Mouse (Mus musculus) MEL (cell line): ENCODE measurements around the gene Cntn4. TPM values are rescaled to one million over a fixed set of nuclear protein-coding genes. Genes with fewer than 3 reads are reported as not detected.

Experiments used
- DNase-seq: peaks from one replicate; pipeline ENCODE4 v3.0.0; 2011; ENCODE audit warnings: low read depth, low spot score
- H3K27ac ChIP-seq: 2 replicates; pipeline ENCODE4 v1.5.1; 2012; ENCODE audit warnings: low read depth, mild to moderate bottlenecking, control low read depth, low read length, moderate library complexity; ENCODE audit not compliant: control insufficient read depth
- H3K27me3 ChIP-seq, 2 experiments: fragments of 150-350 bp in 1 of 2; sonication (generic) in 1 of 2; 2 replicates each; pipeline ENCODE4 v1.6.1; 2012; ENCODE audit warnings: low read length in 2 of 2, mild to moderate bottlenecking in 2 of 2, improper control_type of control experiment in 1 of 2, moderate library complexity in 1 of 2; ENCODE audit not compliant: insufficient read depth in 2 of 2, control insufficient read depth in 1 of 2
- H3K36me3 ChIP-seq, 2 experiments: 2 replicates each; pipeline ENCODE4 v1.6.1; 2012 to 2014; ENCODE audit warnings: low read length in 2 of 2, improper control_type of control experiment in 1 of 2, inconsistent platforms in 1 of 2, mild to moderate bottlenecking in 1 of 2; ENCODE audit not compliant: insufficient read depth in 2 of 2, control insufficient read depth in 1 of 2
- H3K4me1 ChIP-seq, 2 experiments: fragments of 150-350 bp in 1 of 2; sonication (generic) in 1 of 2; 2 replicates each; pipeline ENCODE4 v1.6.1; 2012; ENCODE audit warnings: low read length in 2 of 2, improper control_type of control experiment in 1 of 2, mild to moderate bottlenecking in 1 of 2; ENCODE audit not compliant: insufficient read depth in 2 of 2, control insufficient read depth in 1 of 2
- H3K4me3 ChIP-seq, 2 experiments: fragments of 150-350 bp in 1 of 2; sonication (generic) in 1 of 2; 2 replicates each; pipeline ENCODE4 v1.5.1; 2012; ENCODE audit warnings: low read depth in 2 of 2, low read length in 2 of 2, mild to moderate bottlenecking in 2 of 2, moderate library complexity in 2 of 2, control low read depth in 1 of 2, improper control_type of control experiment in 1 of 2; ENCODE audit not compliant: control insufficient read depth in 1 of 2, insufficient read depth in 1 of 2
- H3K79me2 ChIP-seq: 2 replicates; pipeline ENCODE4 v1.6.1; 2012; ENCODE audit warnings: mild to moderate bottlenecking, low read length, moderate library complexity; ENCODE audit not compliant: control insufficient read depth, poor library complexity, insufficient read depth
- H3K9ac ChIP-seq: 2 replicates; pipeline ENCODE4 v1.6.1; 2012; ENCODE audit warnings: low read depth, mild to moderate bottlenecking, control low read depth, low read length, moderate library complexity; ENCODE audit not compliant: control insufficient read depth, poor library complexity, severe bottlenecking
- H3K9me3 ChIP-seq: fragments of 150-350 bp; sonication (generic); replicated peaks from 2 replicates; pipeline ENCODE4 v1.6.1; 2012; ENCODE audit warnings: mild to moderate bottlenecking, low read length, improper control_type of control experiment, moderate library complexity; ENCODE audit not compliant: insufficient read depth
- BHLHE40 ChIP-seq: IDR thresholded peaks from 2 replicates; pipeline ENCODE4 v1.6.1; 2012; ENCODE audit warnings: low read depth, mild to moderate bottlenecking, inconsistent platforms, low read length, improper control_type of control experiment, borderline replicate concordance
- CHD1 ChIP-seq: IDR thresholded peaks from 2 replicates; pipeline ENCODE4 v1.6.1; 2012; ENCODE audit warnings: low read depth, mild to moderate bottlenecking, inconsistent platforms, low read length, improper control_type of control experiment
- CHD2 ChIP-seq: IDR thresholded peaks from 2 replicates; pipeline ENCODE4 v1.6.1; 2011; ENCODE audit warnings: low read length, improper control_type of control experiment
- ELF1 ChIP-seq: IDR thresholded peaks from 2 replicates; pipeline ENCODE4 v1.6.1; 2014; ENCODE audit warnings: low read depth, mild to moderate bottlenecking, inconsistent platforms, low read length, improper control_type of control experiment, moderate library complexity
- GATA1 ChIP-seq: IDR thresholded peaks from 2 replicates; pipeline ENCODE4 v1.6.1; 2011; ENCODE audit warnings: low read depth, low read length, improper control_type of control experiment
- JUND ChIP-seq: IDR thresholded peaks from 2 replicates; pipeline ENCODE4 v1.6.1; 2011; ENCODE audit warnings: low read depth, mild to moderate bottlenecking, improper control_type of control experiment, low read length
- KAT2A ChIP-seq: conservative IDR thresholded peaks from 2 replicates; pipeline ENCODE4 v1.6.1; 2012; ENCODE audit warnings: low read depth, low read length, improper control_type of control experiment, inconsistent platforms
- MAFK ChIP-seq: IDR thresholded peaks from 2 replicates; pipeline ENCODE4 v1.6.1; 2011; ENCODE audit warnings: low read depth, mild to moderate bottlenecking, low read length, improper control_type of control experiment, borderline replicate concordance
- MAZ ChIP-seq: IDR thresholded peaks from 2 replicates; pipeline ENCODE4 v1.6.1; 2012; ENCODE audit warnings: low read depth, mild to moderate bottlenecking, inconsistent platforms, low read length, improper control_type of control experiment
- MXI1 ChIP-seq: IDR thresholded peaks from 2 replicates; pipeline ENCODE4 v1.6.1; 2011; ENCODE audit warnings: mild to moderate bottlenecking, low read depth, low read length, improper control_type of control experiment
- MYB ChIP-seq: IDR thresholded peaks from 2 replicates; pipeline ENCODE4 v1.6.1; 2011; ENCODE audit warnings: mild to moderate bottlenecking, low read depth, low read length, improper control_type of control experiment
- MYC ChIP-seq: IDR thresholded peaks from 2 replicates; pipeline ENCODE4 v1.6.1; 2011; ENCODE audit warnings: low read depth, mild to moderate bottlenecking, low read length, improper control_type of control experiment, moderate library complexity
- NELFE ChIP-seq: IDR thresholded peaks from 2 replicates; pipeline ENCODE4 v1.6.1; 2011; ENCODE audit warnings: low read depth, low read length, improper control_type of control experiment
- NRF1 ChIP-seq: IDR thresholded peaks from 2 replicates; pipeline ENCODE4 v1.6.1; 2014; ENCODE audit warnings: low read depth, mild to moderate bottlenecking, inconsistent platforms, low read length, improper control_type of control experiment, moderate library complexity; ENCODE audit not compliant: poor library complexity, insufficient read depth, severe bottlenecking
- POLR2AphosphoS2 ChIP-seq: IDR thresholded peaks from 2 replicates; pipeline ENCODE4 v1.6.1; 2011; ENCODE audit warnings: low read length, improper control_type of control experiment
- POLR2AphosphoS5 ChIP-seq: IDR thresholded peaks from 2 replicates; pipeline ENCODE4 v1.6.1; 2012; ENCODE audit warnings: low read depth, borderline replicate concordance, mild to moderate bottlenecking, inconsistent platforms, low read length, moderate library complexity, mixed read lengths
- RAD21 ChIP-seq: IDR thresholded peaks from 2 replicates; pipeline ENCODE4 v1.6.1; 2011; ENCODE audit warnings: mild to moderate bottlenecking, low read depth, low read length, improper control_type of control experiment
- RCOR1 ChIP-seq: IDR thresholded peaks from 2 replicates; pipeline ENCODE4 v1.6.1; 2012; ENCODE audit warnings: low read depth, mild to moderate bottlenecking, inconsistent platforms, low read length, improper control_type of control experiment
- SIN3A ChIP-seq: IDR thresholded peaks from 2 replicates; pipeline ENCODE4 v1.6.1; 2012; ENCODE audit warnings: low read length, improper control_type of control experiment, inconsistent platforms
- SMC3 ChIP-seq: IDR thresholded peaks from 2 replicates; pipeline ENCODE4 v1.6.1; 2011; ENCODE audit warnings: low read depth, low read length, improper control_type of control experiment
- TAL1 ChIP-seq: IDR thresholded peaks from 2 replicates; pipeline ENCODE4 v1.6.1; 2012; ENCODE audit warnings: mild to moderate bottlenecking, inconsistent platforms, low read length, moderate library complexity, mixed read lengths
- TBP ChIP-seq: IDR thresholded peaks from 2 replicates; pipeline ENCODE4 v1.8.0; 2011; ENCODE audit warnings: low read depth, low read length, improper control_type of control experiment
- TCF12 ChIP-seq: IDR thresholded peaks from 2 replicates; pipeline ENCODE4 v1.6.1; 2014; ENCODE audit warnings: low read depth, mild to moderate bottlenecking, inconsistent platforms, low read length, improper control_type of control experiment, moderate library complexity
- USF1 ChIP-seq: IDR thresholded peaks from 2 replicates; pipeline ENCODE4 v1.6.1; 2014; ENCODE audit warnings: low read depth, mild to moderate bottlenecking, inconsistent platforms, low read length, improper control_type of control experiment, moderate library complexity
- USF2 ChIP-seq, 2 experiments: IDR thresholded peaks; 2 replicates each; pipeline ENCODE4 v1.6.1; 2011 to 2012; ENCODE audit warnings: improper control_type of control experiment in 2 of 2, low read length in 2 of 2, borderline replicate concordance in 1 of 2, inconsistent platforms in 1 of 2, low read depth in 1 of 2, mild to moderate bottlenecking in 1 of 2; ENCODE audit not compliant: insufficient read depth in 1 of 2
- ZKSCAN1 ChIP-seq: IDR thresholded peaks from 2 replicates; pipeline ENCODE4 v1.6.1; 2012; ENCODE audit warnings: low read depth, mild to moderate bottlenecking, inconsistent platforms, low read length, improper control_type of control experiment, moderate library complexity
- polyA plus RNA-seq, 2 experiments: library from polyadenylated mRNA; stranded (reverse) in 1 of 2; unstranded in 1 of 2; fragments of >175 nt in 1 of 2; fragments of >200 nt in 1 of 2; gene quantifications; 2 replicates each; pipeline versions ENCODE4 v1.2.1 to v1.2.4; 2012; ENCODE audit warnings: low replicate concordance in 2 of 2, low read depth in 1 of 2; ENCODE audit not compliant: insufficient read length in 2 of 2, insufficient read depth in 1 of 2, missing spikeins in 1 of 2
- total RNA-seq: library from RNA; depleted of rRNA; stranded (reverse); fragments of 300-350 nt; gene quantifications from 2 replicates; pipeline ENCODE4 v1.2.3, GENCODE M21; 2012

The Cntn4 gene
- total and polyA plus RNA-seq, 3 experiments: not detected

DNA sequence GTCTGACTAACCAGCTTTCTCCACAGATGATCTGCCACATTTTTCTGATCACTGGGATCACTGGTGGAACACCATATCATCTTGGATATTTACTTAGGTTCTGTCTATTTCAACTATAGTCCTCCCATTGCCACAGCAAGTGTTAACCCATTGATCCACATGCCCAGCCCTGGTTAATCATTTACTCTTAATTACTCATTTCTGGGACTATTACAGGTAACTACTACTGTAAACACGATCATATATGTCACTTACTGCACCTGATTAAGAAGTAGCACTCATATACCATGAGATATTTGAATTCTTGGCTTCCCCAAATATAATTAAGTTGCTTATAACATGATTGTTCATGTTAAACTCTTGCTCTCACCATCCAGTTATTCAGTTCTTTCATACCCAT lies 564.1 kb downstream of the Cntn4 start:
- Histone ChIP-seq H3K36me3 (no peaks in the 10 kb centered on the region), H3K27me3 (no peaks in the 10 kb centered on the region), H3K4me1 (no peaks in the 10 kb centered on the region), H3K9me3 (no peaks in the 10 kb centered on the region), H3K79me2 (no peaks in the 10 kb centered on the region)
- no peak for DNase-seq
- TF ChIP-seq MYC (no peak), TCF12 (no peak), TBP (no peak), RCOR1 (no peak), NRF1 (no peak), MAZ (no peak), ELF1 (no peak), CHD2 (no peak), SMC3 (no peak), POLR2AphosphoS5 (no peak), MXI1 (no peak), MYB (no peak)
- TF ChIP-seq, all 39 proteins: peak for 0
- Histone ChIP-seq H3K9ac (no peak overlapping the region), H3K4me3 (no peak overlapping the region), H3K27ac (no peak overlapping the region)

DNA sequence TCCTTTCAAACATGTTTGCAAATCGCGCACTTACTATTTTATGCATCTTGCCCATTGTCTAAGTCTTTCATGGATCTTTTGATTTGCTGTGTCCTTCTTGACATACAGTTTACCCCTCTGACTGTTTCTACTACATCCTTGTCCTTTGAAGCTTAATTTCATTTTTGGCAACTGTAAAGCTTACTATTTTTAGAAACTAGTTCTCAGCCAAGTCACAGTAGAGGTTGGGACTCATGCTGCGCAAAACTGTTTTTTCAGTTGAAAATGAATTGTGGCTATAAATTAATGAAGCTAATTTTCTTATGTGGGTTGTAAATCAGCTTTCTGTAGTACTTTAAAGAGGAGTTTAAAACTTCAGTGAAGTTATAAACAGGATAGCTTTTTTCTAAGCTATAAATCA lies 585.9 kb downstream of the Cntn4 start:
- H3K9ac ChIP-seq: no peak overlapping the region
- no peaks in the 10 kb centered on the region; the same call in 1 of the 2 replicates for H3K9me3 ChIP-seq
- no peaks in the 10 kb centered on the region for H3K36me3 ChIP-seq
- TF ChIP-seq ZKSCAN1 (no peak), BHLHE40 (no peak), NELFE (no peak), POLR2AphosphoS2 (no peak), GATA1 (no peak), USF2 (IDR thresholded peaks at IDR 0.05; ENCODE audit: borderline replicate concordance in 1 of 2, insufficient read depth in 1 of 2, low read depth in 1 of 2, low read length in 2 of 2) (no peak), RCOR1 (no peak), USF1 (no peak), SIN3A (no peak), JUND (no peak), TAL1 (no peak), POLR2AphosphoS5 (no peak), TCF12 (no peak), RAD21 (no peak), CHD1 (no peak), KAT2A (no peak), ELF1 (no peak), MAFK (no peak)
- no peak overlapping the region for H3K4me3 ChIP-seq
- DNase-seq: no peak
- no peaks in the 10 kb centered on the region for H3K27me3 ChIP-seq
- no peaks in the 10 kb centered on the region for H3K79me2 ChIP-seq
- no peak overlapping the region for H3K27ac ChIP-seq
- H3K4me1 ChIP-seq: no peaks in the 10 kb centered on the region
